Mouse (Mus musculus) telencephalon, adult 2 months (tissue): ENCODE measurements around the gene Fam219a.

ENCODE experiments used
- DNase-seq: peaks from one replicate; pipeline ENCODE4 v3.0.0-alpha.2; 2011; ENCODE audit warnings: low read depth, low spot score

Gene Fam219a

DNA sequence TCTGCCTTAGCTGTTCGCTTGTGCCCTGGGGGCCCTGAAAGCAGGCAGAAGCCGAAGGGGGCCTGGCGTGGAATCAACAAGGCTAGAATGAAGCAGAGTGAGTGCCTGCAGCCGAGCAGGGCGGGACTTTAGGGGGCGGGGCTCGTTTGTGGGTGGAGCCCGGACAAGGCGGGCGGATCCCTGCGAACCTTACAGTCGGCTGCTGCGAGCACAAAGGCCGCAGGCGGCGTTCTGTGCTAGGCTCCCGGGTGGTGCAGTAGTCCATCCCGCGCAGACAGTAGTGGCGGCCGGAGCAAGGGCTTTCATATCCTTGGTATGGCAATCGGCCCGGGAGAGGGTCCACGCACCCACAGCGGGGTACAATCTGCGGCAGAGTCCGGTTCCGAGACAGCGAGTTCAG is 62.4 kb downstream of the Fam219a start:
- DNase-seq = peak; percentile 39

DNA sequence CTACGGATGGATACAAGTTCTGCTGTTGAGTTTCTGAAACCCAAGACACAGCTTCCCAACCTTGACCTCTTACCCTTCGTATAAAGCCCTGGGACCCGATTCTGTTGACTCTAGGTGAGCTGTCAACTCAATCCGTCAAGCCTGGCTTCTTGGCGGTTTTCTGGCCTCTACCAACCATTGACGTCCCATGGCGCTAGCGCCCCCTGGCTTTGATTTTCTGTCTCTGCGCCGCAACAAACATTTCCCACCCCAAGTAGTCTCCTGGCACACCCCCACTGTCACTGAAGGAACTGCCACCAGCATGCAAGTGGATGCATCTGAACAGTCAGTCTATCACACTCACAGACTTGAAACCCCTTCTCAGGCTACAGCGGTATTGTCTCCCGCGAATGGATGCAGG is 63.2 kb downstream of the Fam219a start:
- no peak for DNase-seq

- no peak for DNase-seq
These were observed 64.2 kb downstream of the Fam219a start for GRCm38 (mm10) chr4:41505131-41505551.

GRCm38 (mm10) chr4:41504325-41504724 is 65.0 kb downstream of the Fam219a start:
- no peak for DNase-seq

GRCm38 (mm10) chr4:41502986-41503412 is 66.3 kb downstream of the Fam219a start, which contains the start of gene AI464131:
Gene AI464131, minus strand, starts transcription at chr4:41503076.
- peak; percentile 88 for DNase-seq

- no peak for DNase-seq
These were observed 67.0 kb downstream of the Fam219a start for GRCm38 (mm10) chr4:41502171-41502940.

GRCm38 (mm10) chr4:41500787-41501186 is 68.6 kb downstream of the Fam219a start:
- DNase-seq = no peak

DNA sequence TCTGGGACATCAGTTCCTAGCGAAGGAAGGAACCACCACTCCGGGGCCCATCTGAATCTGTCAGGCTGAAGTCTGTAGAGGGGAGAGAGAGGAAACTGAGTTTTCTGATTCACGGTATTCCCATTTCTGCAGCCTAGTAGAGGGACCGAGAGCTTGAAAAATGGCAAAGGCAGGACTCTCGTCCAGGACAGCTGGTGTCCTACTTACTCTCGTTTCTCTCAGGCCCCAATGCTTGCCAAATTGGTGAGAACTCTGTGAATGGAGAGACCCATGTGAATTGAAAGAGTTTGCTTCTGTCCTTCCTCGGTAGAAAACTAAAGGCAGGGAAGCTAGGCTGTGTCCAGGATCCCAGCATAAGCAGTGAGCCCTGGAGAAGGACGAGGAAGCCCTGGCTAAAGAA is 69.7 kb downstream of the Fam219a start:
- no peak for DNase-seq

DNA sequence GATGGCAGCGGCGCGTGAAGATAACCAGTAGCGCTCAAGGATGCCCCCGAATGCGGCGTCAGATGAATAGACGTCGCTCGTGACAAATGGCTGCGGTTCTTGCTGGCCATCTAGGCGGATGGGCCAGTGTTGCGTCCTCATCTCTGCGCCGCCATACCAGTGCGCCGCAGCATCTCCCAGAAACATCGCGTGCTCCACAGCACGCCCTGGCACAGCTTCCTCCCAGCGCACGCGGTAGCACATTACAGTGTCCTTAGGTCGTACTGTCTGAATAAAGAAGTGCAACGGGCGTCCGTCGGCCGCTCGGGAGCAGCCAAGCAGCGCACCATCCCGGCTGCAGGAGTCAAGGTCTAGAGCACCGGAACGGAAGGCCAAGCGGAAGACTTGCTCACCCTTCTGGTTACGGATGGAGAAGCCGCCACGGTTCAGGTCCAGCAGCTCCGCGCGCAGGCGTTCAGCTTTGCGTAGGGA is 70.4 kb downstream of the Fam219a start:
- no peak for DNase-seq

GRCm38 (mm10) chr4:41497995-41498845 is 71.1 kb downstream of the Fam219a start:
- no peak for DNase-seq

DNA sequence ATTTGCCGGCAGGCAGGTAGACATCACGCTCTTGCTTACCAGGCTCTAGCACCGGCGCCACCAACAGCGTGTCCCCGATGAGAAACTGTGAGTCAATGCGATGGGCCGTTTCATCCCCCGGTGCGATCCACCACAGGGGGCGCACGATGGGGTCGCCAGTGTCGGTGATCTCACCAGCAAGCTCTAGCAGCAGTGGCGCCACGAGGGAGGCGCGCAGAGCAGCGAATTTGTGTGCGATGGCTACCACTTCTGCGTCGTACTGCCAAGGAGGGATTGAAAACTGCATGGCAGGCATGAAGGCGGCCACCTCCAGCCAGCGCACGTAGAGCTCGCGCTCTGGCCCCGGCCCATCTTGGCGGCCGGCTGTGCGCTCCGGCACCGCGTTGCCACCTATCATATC is 71.8 kb downstream of the Fam219a start:
- no peak for DNase-seq

- DNase-seq = no peak
These were observed 72.3 kb downstream of the Fam219a start for GRCm38 (mm10) chr4:41497046-41497445.

- no peak for DNase-seq
These were observed 73.5 kb downstream of the Fam219a start for GRCm38 (mm10) chr4:41495850-41496249.

DNA sequence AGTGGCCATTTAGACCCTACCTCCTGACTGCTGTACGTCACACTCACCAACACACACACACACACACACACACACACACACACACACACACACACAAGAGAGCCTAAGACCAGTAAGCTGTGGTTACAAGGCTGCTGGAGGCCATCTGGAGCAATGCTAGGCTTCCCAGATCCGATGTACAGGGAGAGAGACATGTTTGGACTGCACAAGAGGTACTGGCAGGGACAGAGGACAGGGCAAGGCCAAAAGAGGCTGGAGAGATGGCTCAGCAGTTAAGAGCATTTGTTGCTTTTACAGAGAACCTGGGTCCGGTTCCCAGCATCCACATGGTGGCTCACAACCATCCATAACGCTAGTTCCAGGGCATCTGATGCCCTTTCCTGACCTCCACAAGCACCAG is 74.3 kb downstream of the Fam219a start:
- no peak for DNase-seq

GRCm38 (mm10) chr4:41494378-41494777 is 75.0 kb downstream of the Fam219a start:
- no peak for DNase-seq

GRCm38 (mm10) chr4:41493464-41494116 is 75.7 kb downstream of the Fam219a start:
- no peak for DNase-seq

- no peak for DNase-seq
These were observed 76.4 kb downstream of the Fam219a start for GRCm38 (mm10) chr4:41492951-41493350.

DNA sequence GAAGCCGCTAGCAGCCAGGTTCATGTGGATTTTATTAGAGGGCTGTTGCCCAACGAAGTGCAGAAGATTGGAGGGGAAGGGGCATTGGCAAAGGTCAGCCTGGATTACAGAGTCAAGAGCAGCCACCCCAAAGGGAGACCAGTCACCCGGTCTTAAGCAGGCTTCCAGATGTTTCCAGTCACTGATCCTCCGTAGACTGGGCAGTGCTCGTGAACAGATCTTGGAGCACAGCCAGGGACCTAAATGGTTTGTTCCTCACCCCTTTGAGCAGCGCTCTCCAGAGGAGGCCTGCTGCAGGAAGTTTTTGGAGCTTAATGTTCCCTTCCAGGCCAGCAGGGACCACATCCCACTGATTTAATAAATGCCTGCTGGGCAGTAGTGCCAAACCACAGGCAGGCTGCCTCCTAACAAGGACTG is 87.7 kb downstream of the Fam219a start:
- DNase-seq = no peak

- no peak for DNase-seq
These were observed 89.1 kb downstream of the Fam219a start for GRCm38 (mm10) chr4:41480254-41480653.

- no peak for DNase-seq
These were observed 89.9 kb downstream of the Fam219a start for GRCm38 (mm10) chr4:41479456-41479804.

- no peak for DNase-seq
These were observed 90.4 kb downstream of the Fam219a start for GRCm38 (mm10) chr4:41478751-41479455.
